Mouse (Mus musculus) hindbrain, embryonic 13.5 days (tissue): Measurements from ENCODE around the gene Nacc1. TPM values are rescaled to one million over a fixed set of nuclear protein-coding genes. Genes with fewer than 3 reads are reported as not detected.
A peak's percentile ranks its signal among the peaks of the same experiment; 100 is the strongest.

ENCODE experiments used
- ATAC-seq: fragments of 200-750 bp; cut with Nextera tagmentation; 2 replicates; pipeline ENCODE4 v1.8.0; 2017; ENCODE audit warnings: moderate TSS enrichment; ENCODE audit not compliant: low FRiP score
- H3K27ac ChIP-seq: fragments of 300-500 bp; sonication (generic); 2 replicates; pipeline ENCODE4 v1.5.1; 2015; ENCODE audit warnings: inconsistent platforms, mild to moderate bottlenecking, moderate library complexity
- H3K27me3 ChIP-seq: fragments of 300-500 bp; sonication (generic); 2 replicates; pipeline ENCODE4 v1.6.1; 2015; ENCODE audit warnings: mild to moderate bottlenecking, inconsistent platforms
- H3K36me3 ChIP-seq: fragments of 300-500 bp; sonication (generic); 2 replicates; pipeline ENCODE4 v1.6.1; 2015; ENCODE audit warnings: mild to moderate bottlenecking, inconsistent platforms
- H3K4me1 ChIP-seq: fragments of 300-500 bp; sonication (generic); replicated peaks from 2 replicates; pipeline ENCODE4 v1.6.1; 2015; ENCODE audit warnings: inconsistent platforms
- H3K4me2 ChIP-seq: fragments of 300-500 bp; sonication (generic); 2 replicates; pipeline ENCODE4 v1.6.1; 2015; ENCODE audit warnings: inconsistent platforms, mild to moderate bottlenecking, moderate library complexity
- H3K4me3 ChIP-seq: fragments of 300-500 bp; sonication (generic); 2 replicates; pipeline ENCODE4 v1.5.1; 2015; ENCODE audit warnings: mild to moderate bottlenecking, inconsistent platforms
- H3K9ac ChIP-seq: fragments of 300-500 bp; sonication (generic); 2 replicates; pipeline ENCODE4 v1.6.1; 2015; ENCODE audit warnings: mild to moderate bottlenecking, inconsistent platforms
- H3K9me3 ChIP-seq: fragments of 300-500 bp; sonication (generic); 2 replicates; pipeline ENCODE4 v1.6.1; 2016; ENCODE audit warnings: inconsistent platforms
- WGBS: fragments of 180-500 bp; shearing (Covaris S2); methylation state at CpG from one replicate; pipeline ENCODE4 v1.1.7; 2015; 5-methylcytosine and 5-hydroxymethylcytosine counted together
- polyA plus RNA-seq: library from polyadenylated mRNA; unstranded; fragments of >200 nt; fragmentation: Nextera tagmentation; extraction: Ambion mirVana; gene quantifications from 2 replicates; pipeline ENCODE4 v1.2.1, GENCODE M21; 2015

The Nacc1 gene
- polyA plus RNA-seq, 1 experiment from 2014 or later = 13.7 TPM

DNA sequence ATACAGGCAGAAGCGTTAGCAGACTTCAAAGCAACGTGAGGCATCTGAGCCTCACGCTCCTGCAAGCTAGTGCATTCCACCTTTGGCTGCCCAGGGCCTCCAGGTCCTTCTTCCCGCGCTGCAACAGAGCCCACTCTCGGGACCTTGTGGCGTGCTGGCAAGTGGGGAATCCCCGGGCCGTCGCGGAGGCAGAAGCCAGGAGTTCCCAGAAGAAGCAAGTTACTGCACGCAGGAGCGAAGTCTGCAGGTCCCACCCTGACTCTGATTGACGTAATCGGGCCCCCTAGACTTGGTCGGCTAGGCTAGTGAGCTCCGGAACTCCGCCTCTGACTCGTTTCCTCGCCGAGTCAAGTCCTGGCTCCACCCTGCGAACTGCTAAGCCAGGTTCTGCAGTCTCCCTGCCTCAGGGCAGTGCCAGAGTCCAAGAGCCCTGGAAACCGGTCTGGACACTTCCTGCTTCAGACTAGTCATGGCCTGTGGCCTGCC lies 31.0 kb downstream of the Nacc1 start:
- Histone ChIP-seq H3K9me3 (no peaks in the 10 kb centered on the region), H3K27me3 (peaks cover 3% of the 10 kb centered on the region; the same call in 1 of the 2 replicates), H3K4me3 (peak overlapping the region; percentile 32), H3K9ac (peak overlapping the region; percentile 49), H3K36me3 (no peaks in the 10 kb centered on the region), H3K27ac (peak overlapping the region; percentile 88), H3K4me2 (peak overlapping the region; percentile 52), H3K4me1 (peaks cover 51% of the 10 kb centered on the region)
- WGBS = 1% methylated on average over 23 of the region's 23 CpGs
- ATAC-seq = no peak

DNA sequence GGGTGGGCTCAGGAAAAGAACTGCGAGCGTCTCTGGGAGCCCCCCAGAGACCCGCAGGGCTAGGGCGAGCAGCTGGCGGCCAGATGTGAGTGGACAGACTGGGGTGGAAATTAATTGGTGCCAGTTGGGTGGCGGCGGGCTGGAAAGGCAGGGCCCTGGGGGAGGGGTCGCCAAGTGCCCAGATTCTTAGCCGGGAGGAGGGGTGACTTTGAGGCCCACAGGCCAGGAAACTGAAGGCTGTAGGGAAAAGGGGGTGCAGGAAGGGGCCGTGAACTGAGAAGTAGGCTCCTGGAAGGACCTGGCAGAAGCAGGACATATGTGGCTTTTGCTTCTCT lies 31.5 kb downstream of the Nacc1 start:
- Histone ChIP-seq H3K4me2 (peak overlapping the region; percentile 52), H3K4me1 (peaks cover 49% of the 10 kb centered on the region), H3K27me3 (peaks cover 3% of the 10 kb centered on the region; the same call in 1 of the 2 replicates), H3K27ac (peak overlapping the region; percentile 88), H3K9ac (peak overlapping the region; percentile 49), H3K9me3 (no peaks in the 10 kb centered on the region), H3K4me3 (peak overlapping the region; percentile 32), H3K36me3 (no peaks in the 10 kb centered on the region)
- 0 out of 2 replicates have a peak, but pooled peaks have one; percentile 7 for ATAC-seq
- WGBS = 3% methylated on average over 10 of the region's 10 CpGs

DNA sequence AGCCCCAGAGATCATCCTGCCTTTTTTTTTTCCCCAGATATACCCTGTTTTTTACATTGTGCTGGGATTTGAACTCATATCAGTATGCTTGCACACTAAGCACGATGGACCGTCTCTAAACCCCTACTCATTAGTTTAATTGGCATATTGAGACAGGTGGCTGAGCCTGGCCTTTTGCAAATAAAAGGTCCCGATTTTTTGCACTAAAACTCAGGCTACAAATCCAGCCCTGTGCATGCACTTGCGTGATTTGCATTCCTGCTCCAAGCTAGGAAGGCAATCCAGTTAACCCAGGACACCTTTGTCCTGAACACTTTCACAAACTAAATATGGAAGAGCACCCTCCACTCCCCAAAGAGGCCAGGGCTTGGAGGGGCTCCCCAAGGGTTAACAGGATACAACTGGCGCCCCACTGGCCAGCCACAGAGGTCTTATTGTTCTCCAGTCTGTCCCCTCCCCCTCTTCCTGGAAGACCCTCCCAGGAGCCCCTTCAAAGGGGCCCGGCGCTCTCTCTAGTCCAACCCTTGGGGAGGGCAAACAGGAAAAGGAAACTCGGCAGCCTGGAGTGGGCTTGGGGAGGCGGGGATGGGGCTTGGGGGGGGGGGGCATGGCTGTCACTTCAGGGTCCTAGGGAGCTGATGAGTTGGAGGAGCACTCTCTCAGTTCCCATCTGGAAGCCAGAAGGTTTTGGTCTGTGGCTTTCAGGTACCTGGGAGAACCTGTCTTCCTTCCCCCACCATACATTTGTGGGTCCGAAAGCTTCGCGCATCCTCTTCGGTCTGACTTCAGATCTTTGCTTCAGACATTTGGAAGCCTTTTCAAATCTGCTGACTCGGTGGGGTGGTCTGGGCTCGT lies 32.1 kb downstream of the Nacc1 start:
- ATAC-seq = peak; percentile 82
- H3K36me3 ChIP-seq = no peaks in the 10 kb centered on the region
- H3K27me3 ChIP-seq = peaks cover 3% of the 10 kb centered on the region; the same call in 1 of the 2 replicates
- peaks cover 46% of the 10 kb centered on the region for H3K4me1 ChIP-seq
- peak overlapping the region; percentile 88 for H3K27ac ChIP-seq
- peak overlapping the region; percentile 32 for H3K4me3 ChIP-seq
- 2% methylated on average over 14 of the region's 15 CpGs for whole genome bisulfite sequencing
- H3K9me3 ChIP-seq = no peaks in the 10 kb centered on the region
- peak overlapping the region; percentile 52 for H3K4me2 ChIP-seq
- H3K9ac ChIP-seq = peak overlapping the region; percentile 49

DNA sequence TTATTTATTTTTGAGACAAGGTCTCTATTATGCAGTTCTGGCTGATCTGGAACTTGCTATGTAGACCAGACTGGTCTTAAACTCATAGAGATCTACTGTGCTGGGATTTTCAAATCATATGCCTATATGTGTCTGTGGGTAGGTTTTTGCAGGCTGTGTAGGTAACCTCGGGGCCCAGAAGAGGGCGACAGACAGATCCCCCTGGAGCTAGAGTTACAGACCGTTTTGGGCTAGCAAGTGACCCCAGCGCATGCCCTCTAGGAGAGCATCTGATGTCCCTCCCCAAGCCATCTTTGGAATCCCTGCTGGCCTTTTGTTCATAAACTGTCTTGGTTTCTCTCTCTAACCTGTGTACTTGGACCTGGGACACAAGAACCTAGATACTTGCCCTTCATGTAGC lies 33.1 kb downstream of the Nacc1 start:
- no peak for ATAC-seq

DNA sequence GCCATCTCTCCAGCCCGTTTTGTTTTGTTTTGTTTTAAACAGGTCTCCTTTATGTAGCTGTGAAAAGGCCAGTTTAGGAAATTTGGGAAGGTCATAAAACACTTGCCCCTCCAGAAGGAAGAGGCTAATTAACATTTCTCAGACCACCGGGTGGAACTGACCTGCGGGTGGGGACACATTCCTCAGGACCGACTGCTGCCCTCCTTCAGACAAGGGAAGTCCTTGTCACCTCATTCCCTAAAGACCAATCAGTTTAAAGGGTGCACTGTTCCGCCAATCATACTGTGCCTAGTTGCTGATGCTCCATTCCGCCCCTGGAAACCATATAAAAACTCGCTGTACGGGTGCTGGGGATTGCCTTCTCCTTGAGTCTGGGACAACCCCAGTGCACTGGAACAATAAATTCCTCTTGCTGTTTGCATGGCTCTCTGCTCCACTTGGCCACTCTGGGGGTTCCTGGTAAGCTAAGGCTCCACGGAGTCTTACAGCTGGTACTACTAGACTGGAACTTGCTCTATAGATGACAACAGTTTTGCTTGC lies 34.5 kb downstream of the Nacc1 start:
- no peak for ATAC-seq
- Histone ChIP-seq H3K27me3 (peaks cover 3% of the 10 kb centered on the region; the same call in 1 of the 2 replicates), H3K9ac (no peak overlapping the region), H3K9me3 (no peaks in the 10 kb centered on the region), H3K4me3 (no peak overlapping the region), H3K27ac (no peak overlapping the region), H3K36me3 (no peaks in the 10 kb centered on the region), H3K4me1 (peaks cover 36% of the 10 kb centered on the region), H3K4me2 (no peak overlapping the region)
- WGBS = 56% methylated on average over 9 of the region's 9 CpGs

More for the DNA sequence above, 33.1 kb downstream of the Nacc1 start:
- H3K27ac ChIP-seq = peak overlapping the region; percentile 88; the same call in 1 of the 2 replicates
- peaks cover 3% of the 10 kb centered on the region; the same call in 1 of the 2 replicates for H3K27me3 ChIP-seq
- no peak overlapping the region for H3K9ac ChIP-seq
- no peak overlapping the region for H3K4me3 ChIP-seq
- H3K9me3 ChIP-seq = no peaks in the 10 kb centered on the region
- H3K36me3 ChIP-seq = no peaks in the 10 kb centered on the region
- H3K4me2 ChIP-seq = no peak overlapping the region
- WGBS = 40% methylated on average over 4 of the region's 4 CpGs
- H3K4me1 ChIP-seq = peaks cover 42% of the 10 kb centered on the region

- H3K4me3 ChIP-seq = no peak overlapping the region
- H3K4me2 ChIP-seq = no peak overlapping the region
- ATAC-seq = no peak
- WGBS = 25% methylated on average over 3 of the region's 3 CpGs
- peak overlapping the region; percentile 27; the same call in 1 of the 2 replicates for H3K27ac ChIP-seq
- H3K27me3 ChIP-seq = no peaks in the 10 kb centered on the region
- H3K4me1 ChIP-seq = peaks cover 25% of the 10 kb centered on the region
- H3K9me3 ChIP-seq = no peaks in the 10 kb centered on the region
- 0 out of 2 replicates have a peak overlapping the region, but pooled peaks have one; percentile 10 for H3K9ac ChIP-seq
- H3K36me3 ChIP-seq = no peaks in the 10 kb centered on the region
Measured at GRCm38 (mm10) chr8:84650213-84650612, 37.4 kb downstream of the Nacc1 start.

- Histone ChIP-seq H3K27me3 (no peaks in the 10 kb centered on the region), H3K4me1 (peaks cover 20% of the 10 kb centered on the region), H3K4me3 (peak overlapping the region; percentile 30), H3K9me3 (no peaks in the 10 kb centered on the region), H3K9ac (peak overlapping the region; percentile 64), H3K27ac (peak overlapping the region; percentile 55), H3K4me2 (peak overlapping the region; percentile 54), H3K36me3 (no peaks in the 10 kb centered on the region)
- WGBS = 2% methylated on average over 14 of the region's 14 CpGs
- peak; percentile 63 for ATAC-seq
Measured at GRCm38 (mm10) chr8:84647461-84647901, 40.2 kb downstream of the Nacc1 start.

GRCm38 (mm10) chr8:84646800-84647199 lies 40.9 kb downstream of the Nacc1 start:
- Histone ChIP-seq H3K9me3 (no peaks in the 10 kb centered on the region), H3K4me2 (no peak overlapping the region), H3K36me3 (no peaks in the 10 kb centered on the region), H3K27ac (0 out of 2 replicates have a peak overlapping the region, but pooled peaks have one; percentile 55), H3K27me3 (no peaks in the 10 kb centered on the region), H3K9ac (no peak overlapping the region), H3K4me3 (no peak overlapping the region), H3K4me1 (peaks cover 20% of the 10 kb centered on the region)
- ATAC-seq = no peak
- 53% methylated on average over 6 of the region's 6 CpGs for WGBS

DNA sequence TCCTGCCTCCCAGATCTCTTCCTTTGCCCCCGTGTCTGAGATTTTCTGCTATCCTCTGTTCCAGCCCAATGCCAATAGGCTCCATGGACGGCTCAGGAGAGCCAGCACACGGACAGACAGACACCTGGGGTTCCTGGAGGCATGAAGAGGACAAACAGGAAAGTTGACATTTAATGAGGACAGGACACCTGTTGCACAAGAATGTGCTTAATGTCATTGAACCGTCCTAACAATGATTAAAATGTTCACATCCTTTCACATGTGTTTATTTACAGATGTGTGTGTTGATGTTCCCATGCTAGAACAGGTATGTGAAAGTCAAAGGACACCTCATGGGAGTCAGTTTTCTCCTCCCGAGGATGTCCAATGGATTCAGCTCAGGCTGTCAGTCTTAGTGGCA lies 44.6 kb downstream of the Nacc1 start:
- 77% methylated on average over 5 of the region's 5 CpGs for WGBS
- no peaks in the 10 kb centered on the region for H3K9me3 ChIP-seq
- H3K4me1 ChIP-seq = peaks cover 18% of the 10 kb centered on the region

GRCm38 (mm10) chr8:84641578-84642361 lies 45.9 kb downstream of the Nacc1 start:
- WGBS = 100% methylated on average over 1 of the region's 1 CpGs
- Histone ChIP-seq H3K27ac (no peak overlapping the region), H3K9me3 (no peaks in the 10 kb centered on the region), H3K4me3 (no peak overlapping the region), H3K36me3 (0 out of 2 replicates have a peak, but pooled peaks cover 2% of the 10 kb centered on the region), H3K4me2 (no peak overlapping the region), H3K9ac (no peak overlapping the region), H3K27me3 (0 out of 2 replicates have a peak, but pooled peaks cover 3% of the 10 kb centered on the region), H3K4me1 (peaks cover 14% of the 10 kb centered on the region)
- ATAC-seq = no peak

More for the DNA sequence above, 44.6 kb downstream of the Nacc1 start:
- Histone ChIP-seq H3K36me3 (no peaks in the 10 kb centered on the region), H3K27me3 (no peaks in the 10 kb centered on the region), H3K4me2 (no peak overlapping the region), H3K27ac (no peak overlapping the region), H3K9ac (no peak overlapping the region), H3K4me3 (no peak overlapping the region)
- no peak for ATAC-seq

- Histone ChIP-seq H3K4me2 (no peak overlapping the region), H3K27me3 (0 out of 2 replicates have a peak, but pooled peaks cover 3% of the 10 kb centered on the region), H3K4me1 (peaks cover 20% of the 10 kb centered on the region), H3K9me3 (no peaks in the 10 kb centered on the region), H3K4me3 (0 out of 2 replicates have a peak overlapping the region, but pooled peaks have one; percentile 8), H3K36me3 (0 out of 2 replicates have a peak, but pooled peaks cover 5% of the 10 kb centered on the region), H3K27ac (no peak overlapping the region), H3K9ac (no peak overlapping the region)
- 74% methylated on average over 6 of the region's 7 CpGs for WGBS
- no peak for ATAC-seq
Measured at GRCm38 (mm10) chr8:84640617-84641294, 46.9 kb downstream of the Nacc1 start.
